Mouse (Mus musculus) hindbrain, embryonic 11.5 days (tissue): ENCODE results near the gene Idua. TPM values are rescaled to one million over a fixed set of nuclear protein-coding genes. Genes with fewer than 3 reads are reported as not detected.

Experiments used
- ATAC-seq: fragments of 200-750 bp; cut with Nextera tagmentation; 2 replicates; pipeline ENCODE4 v1.8.0; 2017; ENCODE audit warnings: mild to moderate bottlenecking, moderate TSS enrichment, moderate library complexity; ENCODE audit not compliant: low FRiP score
- DNase-seq: peaks from one replicate; pipeline ENCODE4 v3.0.0-alpha.2; 2015; ENCODE audit warnings: low spot score
- H3K27ac ChIP-seq: fragments of 300-500 bp; sonication (generic); 2 replicates; pipeline ENCODE4 v1.5.1; 2014; ENCODE audit warnings: mild to moderate bottlenecking, low read depth, low read length
- H3K27me3 ChIP-seq: fragments of 300-500 bp; sonication (generic); 2 replicates; pipeline ENCODE4 v1.6.1; 2014; ENCODE audit warnings: mild to moderate bottlenecking, low read length, moderate library complexity, mixed read lengths; ENCODE audit not compliant: control insufficient read depth, insufficient read depth
- H3K36me3 ChIP-seq: fragments of 300-500 bp; sonication (generic); 2 replicates; pipeline ENCODE4 v1.6.1; 2014; ENCODE audit warnings: mild to moderate bottlenecking, low read length, moderate library complexity, mixed read lengths; ENCODE audit not compliant: control insufficient read depth, insufficient read depth
- H3K4me1 ChIP-seq: fragments of 300-500 bp; sonication (generic); replicated peaks from 2 replicates; pipeline ENCODE4 v1.6.1; 2014; ENCODE audit warnings: low read length, mixed read lengths; ENCODE audit not compliant: control insufficient read depth, insufficient read depth
- H3K4me2 ChIP-seq: fragments of 300-500 bp; sonication (generic); replicated peaks from 2 replicates; pipeline ENCODE4 v1.6.1; 2014; ENCODE audit warnings: mild to moderate bottlenecking, low read depth, low read length
- H3K4me3 ChIP-seq: fragments of 300-500 bp; sonication (generic); 2 replicates; pipeline ENCODE4 v1.5.1; 2014; ENCODE audit warnings: low read depth, low read length
- H3K9ac ChIP-seq: fragments of 300-500 bp; sonication (generic); 2 replicates; pipeline ENCODE4 v1.6.1; 2014; ENCODE audit warnings: low read depth, low read length
- H3K9me3 ChIP-seq: fragments of 300-500 bp; sonication (generic); 2 replicates; pipeline ENCODE4 v1.6.1; 2016; ENCODE audit warnings: low read length; ENCODE audit not compliant: control insufficient read depth
- WGBS: fragments of 180-500 bp; shearing (Covaris S2); extraction: QIAGEN DNeasy Blood & Tissue Kit; methylation state at CpG from one replicate; pipeline ENCODE4 v1.1.7; 2014; 5-methylcytosine and 5-hydroxymethylcytosine counted together
- polyA plus RNA-seq: library from polyadenylated mRNA; unstranded; fragments of >200 nt; fragmentation: Nextera tagmentation; extraction: Ambion mirVana; gene quantifications from 2 replicates; pipeline ENCODE4 v1.2.1, GENCODE M21; 2014

Gene Idua
- polyA plus RNA-seq, 1 experiment from 2014 or later: 8.7 TPM

DNA sequence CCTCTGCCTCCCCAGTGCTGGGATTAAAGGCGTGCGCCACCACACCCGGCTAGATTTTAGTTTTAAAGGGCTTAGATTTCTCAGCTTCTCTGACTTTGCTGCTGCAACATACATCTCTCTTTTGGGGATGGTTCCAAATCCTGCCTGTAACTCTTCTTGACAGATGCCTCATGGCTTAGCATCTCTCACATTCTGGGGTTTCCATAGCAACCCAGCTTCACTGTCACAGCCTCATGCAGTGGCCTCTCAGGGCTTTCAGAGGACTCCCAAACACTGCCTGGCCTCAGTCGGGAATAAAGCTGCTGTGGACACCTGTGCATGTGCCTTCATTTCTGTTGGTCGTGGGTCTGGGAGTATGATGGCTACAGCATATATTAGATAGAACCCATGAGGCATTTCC, 29.0 kb downstream of the Idua start:
- Histone ChIP-seq H3K4me1 (no peaks in the 10 kb centered on the region), H3K9me3 (no peaks in the 10 kb centered on the region), H3K4me2 (no peak overlapping the region), H3K9ac (no peak overlapping the region), H3K36me3 (no peaks in the 10 kb centered on the region), H3K27ac (no peak overlapping the region), H3K27me3 (peaks cover 7% of the 10 kb centered on the region), H3K4me3 (no peak overlapping the region)
- 74% methylated on average over 5 of the region's 5 CpGs for WGBS
- ATAC-seq: no peak
- no peak for DNase-seq

DNA sequence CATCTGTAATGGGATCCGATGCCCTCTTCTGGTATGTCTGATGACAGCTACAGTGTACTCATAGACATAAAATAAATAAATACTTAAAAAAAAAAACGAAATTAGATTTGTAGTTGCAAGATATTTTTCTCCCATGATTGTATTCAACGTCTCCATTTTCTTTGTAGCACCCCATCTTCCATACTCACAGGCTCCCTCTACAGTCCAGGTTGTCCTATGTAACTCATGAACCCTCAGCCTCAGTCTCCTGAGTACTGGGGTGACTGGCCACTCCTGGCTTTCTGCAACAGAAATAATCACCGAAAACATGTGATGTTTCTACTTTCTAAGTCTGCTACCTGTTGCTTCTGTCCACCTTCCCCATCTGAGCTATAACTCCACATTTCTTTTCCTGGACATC, 31.0 kb downstream of the Idua start:
- H3K36me3 ChIP-seq: no peaks in the 10 kb centered on the region
- ATAC-seq (no peak), DNase-seq (no peak)
- no peak overlapping the region for H3K27ac ChIP-seq
- 74% methylated on average over 4 of the region's 4 CpGs for WGBS
- H3K27me3 ChIP-seq: peaks cover 7% of the 10 kb centered on the region
- no peak overlapping the region for H3K4me2 ChIP-seq
- no peaks in the 10 kb centered on the region; the same call in 1 of the 2 replicates for H3K4me1 ChIP-seq
- no peaks in the 10 kb centered on the region for H3K9me3 ChIP-seq
- no peak overlapping the region for H3K9ac ChIP-seq
- no peak overlapping the region for H3K4me3 ChIP-seq

GRCm38 (mm10) chr5:108692271-108692670, 32.1 kb downstream of the Idua start, which contains the start of gene Fgfrl1:
Fgfrl1 (plus strand) TSS chr5:108692382.
- H3K9me3 ChIP-seq: no peaks in the 10 kb centered on the region
- 0 out of 2 replicates have a peak within 1 kb of the TSS, but pooled peaks have one; percentile 83 for H3K4me3 ChIP-seq
- H3K27me3 ChIP-seq: peaks cover 7% of the 10 kb centered on the region
- 3% methylated on average over 15 of the region's 18 CpGs for WGBS
- no peaks in the 10 kb centered on the region for H3K36me3 ChIP-seq
- DNase-seq (peak; percentile 61), ATAC-seq (no peak)
- peak within 1 kb of the TSS; percentile 33 for H3K4me2 ChIP-seq
- H3K9ac ChIP-seq: no peak within 1 kb of the TSS
- H3K27ac ChIP-seq: no peak within 1 kb of the TSS
- no peaks in the 10 kb centered on the region; the same call in 1 of the 2 replicates for H3K4me1 ChIP-seq

DNA sequence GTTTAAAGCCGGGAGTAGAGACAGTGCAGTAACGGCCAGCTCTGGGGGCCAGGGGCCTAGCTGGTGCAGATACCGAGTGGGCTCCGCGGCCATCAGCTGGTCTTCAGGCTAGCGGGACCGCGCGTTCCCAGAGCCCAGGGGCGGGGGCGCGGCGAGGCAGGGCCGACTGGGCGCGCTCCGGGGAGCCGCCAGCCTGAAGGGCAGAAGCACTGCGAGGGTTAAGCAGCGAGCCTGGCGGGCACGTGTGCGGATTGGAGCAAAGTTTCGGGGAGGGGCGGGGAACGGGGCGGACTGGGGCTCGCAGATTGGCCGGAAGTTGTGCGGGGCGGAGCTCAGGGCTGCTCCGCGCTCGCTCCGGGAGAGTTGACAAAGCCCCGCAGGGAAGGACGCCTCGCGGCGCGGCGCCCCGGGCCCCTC, 33.7 kb downstream of the Idua start:
- WGBS: under 1% methylated on average over 28 of the region's 43 CpGs
- no peak overlapping the region for H3K27ac ChIP-seq
- H3K9me3 ChIP-seq: no peaks in the 10 kb centered on the region
- peak overlapping the region; percentile 83 for H3K4me3 ChIP-seq
- DNase-seq (peak; percentile 92), ATAC-seq (peak; percentile 95)
- peaks cover 5% of the 10 kb centered on the region for H3K4me1 ChIP-seq
- no peaks in the 10 kb centered on the region for H3K36me3 ChIP-seq
- H3K4me2 ChIP-seq: peak overlapping the region; percentile 90
- peak overlapping the region; percentile 68 for H3K9ac ChIP-seq
- H3K27me3 ChIP-seq: peaks cover 7% of the 10 kb centered on the region

GRCm38 (mm10) chr5:108694352-108695261, 34.5 kb downstream of the Idua start:
- H3K27ac ChIP-seq: peak overlapping the region; percentile 24; the same call in 1 of the 2 replicates
- H3K4me3 ChIP-seq: peak overlapping the region; percentile 83
- peaks cover 7% of the 10 kb centered on the region for H3K27me3 ChIP-seq
- WGBS: under 1% methylated on average over 71 of the region's 99 CpGs
- H3K9ac ChIP-seq: peak overlapping the region; percentile 68
- ATAC-seq (peak; percentile 66), DNase-seq (peak; percentile 55)
- H3K4me2 ChIP-seq: peak overlapping the region; percentile 90
- no peaks in the 10 kb centered on the region for H3K9me3 ChIP-seq
- H3K4me1 ChIP-seq: peaks cover 5% of the 10 kb centered on the region
- H3K36me3 ChIP-seq: no peaks in the 10 kb centered on the region

GRCm38 (mm10) chr5:108695861-108696260, 35.7 kb downstream of the Idua start:
- Histone ChIP-seq H3K9me3 (no peaks in the 10 kb centered on the region), H3K27ac (no peak overlapping the region), H3K4me2 (no peak overlapping the region), H3K4me3 (no peak overlapping the region), H3K27me3 (peaks cover 7% of the 10 kb centered on the region), H3K9ac (no peak overlapping the region), H3K36me3 (no peaks in the 10 kb centered on the region), H3K4me1 (peaks cover 5% of the 10 kb centered on the region)
- DNase-seq: no peak
- ATAC-seq: no peak
- 97% methylated on average over 11 of the region's 12 CpGs for WGBS

DNA sequence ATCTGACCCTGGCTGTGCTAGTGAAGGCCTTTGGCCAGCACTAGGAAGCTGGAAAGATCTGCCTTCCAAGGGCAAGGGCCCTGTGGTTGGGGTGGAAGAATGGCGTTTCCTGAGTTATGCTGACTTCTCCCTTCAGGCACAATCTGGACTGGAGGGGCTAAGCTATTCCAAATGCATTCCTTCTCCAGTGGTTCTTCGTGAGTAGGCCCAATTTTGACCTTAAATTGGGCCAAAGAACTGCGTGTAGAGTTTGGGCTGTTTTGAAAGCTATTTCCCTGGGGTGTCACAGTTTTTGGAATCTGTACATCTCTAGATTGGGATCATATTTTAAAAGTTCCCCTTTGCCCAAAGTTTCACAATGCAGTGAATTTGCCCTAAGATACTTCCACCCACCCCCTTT, 36.4 kb downstream of the Idua start:
- peaks cover 7% of the 10 kb centered on the region for H3K27me3 ChIP-seq
- no peak overlapping the region for H3K27ac ChIP-seq
- H3K4me3 ChIP-seq: no peak overlapping the region
- ATAC-seq (no peak), DNase-seq (no peak)
- no peaks in the 10 kb centered on the region for H3K36me3 ChIP-seq
- H3K4me1 ChIP-seq: peaks cover 5% of the 10 kb centered on the region
- H3K4me2 ChIP-seq: no peak overlapping the region
- H3K9ac ChIP-seq: no peak overlapping the region
- H3K9me3 ChIP-seq: no peaks in the 10 kb centered on the region
- WGBS: 83% methylated on average over 3 of the region's 3 CpGs

DNA sequence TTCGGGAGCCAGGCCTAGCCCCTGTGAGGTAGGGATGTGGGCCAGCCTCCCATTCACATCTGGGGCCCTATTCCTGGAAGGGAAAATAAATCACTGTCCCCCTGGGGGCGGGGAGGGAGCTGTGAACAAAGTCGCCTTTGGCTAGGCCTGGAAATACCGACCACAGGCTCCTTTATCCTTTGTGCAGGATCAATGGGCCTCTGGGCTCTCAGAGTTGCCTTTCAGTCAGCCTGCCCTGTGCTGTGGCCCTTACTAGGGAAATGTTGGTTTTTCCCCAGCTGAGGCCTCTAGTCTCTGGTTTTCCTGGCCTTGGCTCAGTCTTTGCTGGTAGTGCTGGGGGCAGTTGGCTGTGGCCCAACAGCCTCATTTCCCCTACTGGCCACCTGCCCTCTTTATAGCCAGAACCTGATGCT, 37.2 kb downstream of the Idua start:
- no peak overlapping the region for H3K9ac ChIP-seq
- peaks cover 6% of the 10 kb centered on the region for H3K27me3 ChIP-seq

More for the DNA sequence above, 37.2 kb downstream of the Idua start:
- 18% methylated on average over 4 of the region's 4 CpGs for WGBS
- ATAC-seq (peak; percentile 9; the same call in 1 of the 2 replicates), DNase-seq (peak; percentile 57)
- Histone ChIP-seq H3K4me2 (0 out of 2 replicates have a peak overlapping the region, but pooled peaks have one; percentile 2), H3K27ac (peak overlapping the region; percentile 56), H3K36me3 (no peaks in the 10 kb centered on the region), H3K4me3 (no peak overlapping the region), H3K9me3 (no peaks in the 10 kb centered on the region), H3K4me1 (peaks cover 5% of the 10 kb centered on the region)
